Mouse (Mus musculus): ENCODE measurements at regions not wholly inside any gene's neighbourhood (a gene's known extent, or its start where the extent isn't known, plus 50 kb on each side); places are given as distances from the start of the nearest gene placed in this dataset.

DNA sequence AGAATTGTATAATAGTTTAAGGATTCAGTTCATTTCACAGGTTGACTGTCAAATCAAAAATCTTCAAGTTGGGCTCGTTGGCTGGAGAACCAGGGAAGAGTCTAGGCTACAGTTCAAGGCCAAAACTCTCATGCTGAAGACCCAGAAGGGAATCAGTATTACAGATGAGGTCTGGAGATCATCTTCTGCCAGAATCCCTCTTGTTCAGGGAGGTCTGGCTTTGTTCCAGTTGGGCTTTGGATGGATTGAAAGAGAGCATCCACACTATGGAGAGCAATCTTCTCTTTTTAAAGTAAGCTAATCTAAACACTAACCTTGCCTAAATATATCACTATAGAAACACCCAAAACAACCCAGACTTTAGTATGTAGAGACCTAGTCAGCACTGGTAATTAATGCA lies 327.5 kb upstream of the Chrm2 start:
- TF ChIP-seq CTCF (IDR thresholded peaks at IDR 0.05; ENCODE audit: low read depth) (no peak), EP300 (IDR thresholded peaks at IDR 0.05; ENCODE audit: low read depth) (no peak)
